Mouse (Mus musculus) liver, embryonic 15.5 days (tissue): ENCODE measurements around the gene Clint1. TPM values are rescaled to one million over a fixed set of nuclear protein-coding genes. Genes with fewer than 3 reads are reported as not detected.

Experiments
- ATAC-seq: fragments of 200-750 bp; cut with Nextera tagmentation; 2 replicates; pipeline ENCODE4 v1.8.0; 2017; ENCODE audit warnings: moderate number of reproducible peaks, mild to moderate bottlenecking, moderate library complexity; ENCODE audit not compliant: insufficient read depth
- H3K27ac ChIP-seq: fragments of 300-500 bp; sonication (generic); replicated peaks from 2 replicates; pipeline ENCODE4 v1.5.1; 2015; ENCODE audit warnings: mild to moderate bottlenecking, inconsistent platforms
- H3K27me3 ChIP-seq: fragments of 300-500 bp; sonication (generic); 2 replicates; pipeline ENCODE4 v1.6.1; 2015; ENCODE audit warnings: mild to moderate bottlenecking, inconsistent platforms
- H3K36me3 ChIP-seq: fragments of 300-500 bp; sonication (generic); replicated peaks from 2 replicates; pipeline ENCODE4 v1.6.1; 2015; ENCODE audit warnings: moderate library complexity, mild to moderate bottlenecking, inconsistent platforms
- H3K4me1 ChIP-seq: fragments of 300-500 bp; sonication (generic); replicated peaks from 2 replicates; pipeline ENCODE4 v1.6.1; 2015; ENCODE audit warnings: inconsistent platforms
- H3K4me2 ChIP-seq: fragments of 300-500 bp; sonication (generic); 2 replicates; pipeline ENCODE4 v1.6.1; 2015; ENCODE audit warnings: moderate library complexity, mild to moderate bottlenecking, inconsistent platforms
- H3K4me3 ChIP-seq: fragments of 300-500 bp; sonication (generic); replicated peaks from 2 replicates; pipeline ENCODE4 v1.5.1; 2015; ENCODE audit warnings: mild to moderate bottlenecking, inconsistent platforms
- H3K9ac ChIP-seq: fragments of 300-500 bp; sonication (generic); 2 replicates; pipeline ENCODE4 v1.6.1; 2015; ENCODE audit warnings: moderate library complexity, mild to moderate bottlenecking, inconsistent platforms
- H3K9me3 ChIP-seq: fragments of 300-500 bp; sonication (generic); replicated peaks from 2 replicates; pipeline ENCODE4 v1.6.1; 2016; ENCODE audit warnings: inconsistent platforms
- WGBS: fragments of 180-500 bp; shearing (Covaris S2); methylation state at CpG from one replicate; pipeline ENCODE4 v1.1.7; 2015; ENCODE audit warnings: mixed read lengths; ENCODE audit not compliant: insufficient replicate concordance; 5-methylcytosine and 5-hydroxymethylcytosine counted together
- polyA plus RNA-seq: library from polyadenylated mRNA; unstranded; fragments of >200 nt; fragmentation: Nextera tagmentation; extraction: Ambion mirVana; gene quantifications from 2 replicates; pipeline ENCODE4 v1.2.1, GENCODE M21; 2015

Clint1 gene
- polyA plus RNA-seq, 1 experiment from 2014 or later, result 53.8 TPM

GRCm38 (mm10) chr11:45847548-45847947 lies 4.3 kb upstream of the Clint1 start:
- Histone ChIP-seq H3K9me3 (no peaks in the 10 kb centered on the region), H3K9ac (no peak overlapping the region), H3K4me3 (no peak overlapping the region), H3K36me3 (no peaks in the 10 kb centered on the region), H3K27ac (no peak overlapping the region), H3K4me2 (no peak overlapping the region), H3K27me3 (no peaks in the 10 kb centered on the region), H3K4me1 (peaks cover 29% of the 10 kb centered on the region)
- WGBS, result 38% methylated on average over 7 of the region's 7 CpGs
- ATAC-seq, result no peak

- H3K4me1 ChIP-seq, result peaks cover 32% of the 10 kb centered on the region
- no peak overlapping the region for H3K9ac ChIP-seq
- ATAC-seq, result no peak
Observed at GRCm38 (mm10) chr11:45848253-45848652, 3.6 kb upstream of the Clint1 start.

GRCm38 (mm10) chr11:45849203-45849602 lies 2.6 kb upstream of the Clint1 start:
- H3K4me1 ChIP-seq, result peaks cover 41% of the 10 kb centered on the region
- H3K9ac ChIP-seq, result no peak overlapping the region
- no peak overlapping the region for H3K4me3 ChIP-seq
- H3K27ac ChIP-seq, result no peak overlapping the region
- WGBS, result 63% methylated on average over 4 of the region's 4 CpGs
- H3K9me3 ChIP-seq, result no peaks in the 10 kb centered on the region
- no peak for ATAC-seq
- H3K27me3 ChIP-seq, result no peaks in the 10 kb centered on the region
- peaks cover 9% of the 10 kb centered on the region for H3K36me3 ChIP-seq
- H3K4me2 ChIP-seq, result no peak overlapping the region

More at GRCm38 (mm10) chr11:45848253-45848652, 3.6 kb upstream of the Clint1 start:
- WGBS, result 74% methylated on average over 12 of the region's 12 CpGs
- Histone ChIP-seq H3K27ac (no peak overlapping the region), H3K4me2 (no peak overlapping the region), H3K9me3 (no peaks in the 10 kb centered on the region), H3K27me3 (no peaks in the 10 kb centered on the region), H3K4me3 (no peak overlapping the region), H3K36me3 (no peaks in the 10 kb centered on the region)

GRCm38 (mm10) chr11:45849859-45850258 lies 2.0 kb upstream of the Clint1 start:
- H3K27ac ChIP-seq, result no peak overlapping the region

GRCm38 (mm10) chr11:45850317-45850716 lies 1.5 kb upstream of the Clint1 start:
- Histone ChIP-seq H3K4me1 (peaks cover 52% of the 10 kb centered on the region), H3K4me3 (no peak overlapping the region), H3K27ac (no peak overlapping the region), H3K27me3 (no peaks in the 10 kb centered on the region), H3K9me3 (no peaks in the 10 kb centered on the region), H3K4me2 (no peak overlapping the region), H3K9ac (no peak overlapping the region), H3K36me3 (peaks cover 12% of the 10 kb centered on the region)
- ATAC-seq, result no peak
- 54% methylated on average over 3 of the region's 3 CpGs for WGBS

More at GRCm38 (mm10) chr11:45849859-45850258, 2.0 kb upstream of the Clint1 start:
- H3K36me3 ChIP-seq, result peaks cover 12% of the 10 kb centered on the region
- peaks cover 48% of the 10 kb centered on the region for H3K4me1 ChIP-seq
- no peaks in the 10 kb centered on the region for H3K9me3 ChIP-seq
- ATAC-seq, result no peak
- H3K4me2 ChIP-seq, result no peak overlapping the region
- WGBS, result 26% methylated on average over 3 of the region's 3 CpGs
- H3K9ac ChIP-seq, result no peak overlapping the region
- no peaks in the 10 kb centered on the region for H3K27me3 ChIP-seq
- no peak overlapping the region for H3K4me3 ChIP-seq

GRCm38 (mm10) chr11:45852124-45852994 lies 508 bp downstream of the Clint1 start:
- no peaks in the 10 kb centered on the region for H3K27me3 ChIP-seq
- H3K4me1 ChIP-seq, result peaks cover 70% of the 10 kb centered on the region
- H3K9me3 ChIP-seq, result no peaks in the 10 kb centered on the region
- peak overlapping the region; percentile 77 for H3K4me2 ChIP-seq
- peak overlapping the region; percentile 87 for H3K27ac ChIP-seq
- H3K36me3 ChIP-seq, result peaks cover 17% of the 10 kb centered on the region
- H3K9ac ChIP-seq, result peak overlapping the region; percentile 96
- H3K4me3 ChIP-seq, result peak overlapping the region; percentile 95
- WGBS, result under 1% methylated on average over 41 of the region's 58 CpGs
- ATAC-seq, result peak; percentile 66

GRCm38 (mm10) chr11:45852995-45853317 lies 1.1 kb downstream of the Clint1 start:
- Histone ChIP-seq H3K27ac (peak overlapping the region; percentile 87), H3K4me1 (peaks cover 68% of the 10 kb centered on the region), H3K4me3 (peak overlapping the region; percentile 95), H3K9ac (peak overlapping the region; percentile 96), H3K27me3 (no peaks in the 10 kb centered on the region), H3K4me2 (peak overlapping the region; percentile 77), H3K9me3 (no peaks in the 10 kb centered on the region), H3K36me3 (peaks cover 17% of the 10 kb centered on the region)
- WGBS, result 5% methylated on average over 6 of the region's 6 CpGs
- no peak for ATAC-seq

GRCm38 (mm10) chr11:45853916-45854315 lies 2.1 kb downstream of the Clint1 start:
- ATAC-seq, result peak; percentile 22; the same call in 1 of the 2 replicates
- 58% methylated on average over 2 of the region's 2 CpGs for WGBS
- peak overlapping the region; percentile 87 for H3K27ac ChIP-seq

GRCm38 (mm10) chr11:45854381-45854780 lies 2.5 kb downstream of the Clint1 start:
- ATAC-seq, result no peak
- peaks cover 28% of the 10 kb centered on the region for H3K36me3 ChIP-seq
- WGBS, result 61% methylated on average over 7 of the region's 7 CpGs
- no peaks in the 10 kb centered on the region for H3K9me3 ChIP-seq
- no peaks in the 10 kb centered on the region for H3K27me3 ChIP-seq
- H3K9ac ChIP-seq, result peak overlapping the region; percentile 96; the same call in 1 of the 2 replicates
- peak overlapping the region; percentile 87 for H3K27ac ChIP-seq
- peak overlapping the region; percentile 77 for H3K4me2 ChIP-seq
- peaks cover 75% of the 10 kb centered on the region for H3K4me1 ChIP-seq
- H3K4me3 ChIP-seq, result peak overlapping the region; percentile 95

More at GRCm38 (mm10) chr11:45853916-45854315, 2.1 kb downstream of the Clint1 start:
- Histone ChIP-seq H3K9ac (peak overlapping the region; percentile 96), H3K4me3 (peak overlapping the region; percentile 95), H3K27me3 (no peaks in the 10 kb centered on the region), H3K9me3 (no peaks in the 10 kb centered on the region), H3K4me1 (peaks cover 76% of the 10 kb centered on the region), H3K36me3 (peaks cover 26% of the 10 kb centered on the region), H3K4me2 (peak overlapping the region; percentile 77)

GRCm38 (mm10) chr11:45855407-45856148 lies 3.7 kb downstream of the Clint1 start:
- Histone ChIP-seq H3K27ac (peak overlapping the region; percentile 87), H3K4me1 (peaks cover 70% of the 10 kb centered on the region), H3K9me3 (no peaks in the 10 kb centered on the region), H3K36me3 (peaks cover 38% of the 10 kb centered on the region), H3K9ac (peak overlapping the region; percentile 9), H3K27me3 (no peaks in the 10 kb centered on the region), H3K4me2 (peak overlapping the region; percentile 77), H3K4me3 (peak overlapping the region; percentile 95)
- peak; percentile 13; the same call in 1 of the 2 replicates for ATAC-seq
- 12% methylated on average over 7 of the region's 7 CpGs for WGBS

GRCm38 (mm10) chr11:45856149-45856516 lies 4.3 kb downstream of the Clint1 start:
- ATAC-seq, result no peak
- peak overlapping the region; percentile 77 for H3K4me2 ChIP-seq
- peaks cover 44% of the 10 kb centered on the region for H3K36me3 ChIP-seq
- peak overlapping the region; percentile 9 for H3K9ac ChIP-seq
- H3K9me3 ChIP-seq, result no peaks in the 10 kb centered on the region
- H3K4me3 ChIP-seq, result peak overlapping the region; percentile 95
- 11% methylated on average over 6 of the region's 6 CpGs for WGBS
- H3K4me1 ChIP-seq, result peaks cover 74% of the 10 kb centered on the region
- H3K27me3 ChIP-seq, result no peaks in the 10 kb centered on the region
- peak overlapping the region; percentile 87 for H3K27ac ChIP-seq
